Mouse (Mus musculus) MEL (cell line): ENCODE measurements at regions not wholly inside any gene's neighbourhood (a gene's known extent, or its start where the extent isn't known, plus 50 kb on each side); places are given as distances from the start of the nearest gene placed in this dataset.

Experiments
- DNase-seq: peaks from one replicate; pipeline ENCODE4 v3.0.0; 2011; ENCODE audit warnings: low read depth, low spot score
- H3K27ac ChIP-seq: 2 replicates; pipeline ENCODE4 v1.5.1; 2012; ENCODE audit warnings: low read depth, mild to moderate bottlenecking, control low read depth, low read length, moderate library complexity; ENCODE audit not compliant: control insufficient read depth
- H3K27me3 ChIP-seq, 2 experiments: fragments of 150-350 bp in 1 of 2; sonication (generic) in 1 of 2; 2 replicates each; pipeline ENCODE4 v1.6.1; 2012; ENCODE audit warnings: low read length in 2 of 2, mild to moderate bottlenecking in 2 of 2, improper control_type of control experiment in 1 of 2, moderate library complexity in 1 of 2; ENCODE audit not compliant: insufficient read depth in 2 of 2, control insufficient read depth in 1 of 2
- H3K36me3 ChIP-seq, 2 experiments: 2 replicates each; pipeline ENCODE4 v1.6.1; 2012 to 2014; ENCODE audit warnings: low read length in 2 of 2, improper control_type of control experiment in 1 of 2, inconsistent platforms in 1 of 2, mild to moderate bottlenecking in 1 of 2; ENCODE audit not compliant: insufficient read depth in 2 of 2, control insufficient read depth in 1 of 2
- H3K4me1 ChIP-seq, 2 experiments: fragments of 150-350 bp in 1 of 2; sonication (generic) in 1 of 2; 2 replicates each; pipeline ENCODE4 v1.6.1; 2012; ENCODE audit warnings: low read length in 2 of 2, improper control_type of control experiment in 1 of 2, mild to moderate bottlenecking in 1 of 2; ENCODE audit not compliant: insufficient read depth in 2 of 2, control insufficient read depth in 1 of 2
- H3K4me3 ChIP-seq, 2 experiments: fragments of 150-350 bp in 1 of 2; sonication (generic) in 1 of 2; 2 replicates each; pipeline ENCODE4 v1.5.1; 2012; ENCODE audit warnings: low read depth in 2 of 2, low read length in 2 of 2, mild to moderate bottlenecking in 2 of 2, moderate library complexity in 2 of 2, control low read depth in 1 of 2, improper control_type of control experiment in 1 of 2; ENCODE audit not compliant: control insufficient read depth in 1 of 2, insufficient read depth in 1 of 2
- H3K79me2 ChIP-seq: 2 replicates; pipeline ENCODE4 v1.6.1; 2012; ENCODE audit warnings: mild to moderate bottlenecking, low read length, moderate library complexity; ENCODE audit not compliant: control insufficient read depth, poor library complexity, insufficient read depth
- H3K9ac ChIP-seq: 2 replicates; pipeline ENCODE4 v1.6.1; 2012; ENCODE audit warnings: low read depth, mild to moderate bottlenecking, control low read depth, low read length, moderate library complexity; ENCODE audit not compliant: control insufficient read depth, poor library complexity, severe bottlenecking
- H3K9me3 ChIP-seq: fragments of 150-350 bp; sonication (generic); replicated peaks from 2 replicates; pipeline ENCODE4 v1.6.1; 2012; ENCODE audit warnings: mild to moderate bottlenecking, low read length, improper control_type of control experiment, moderate library complexity; ENCODE audit not compliant: insufficient read depth
- BHLHE40 ChIP-seq: IDR thresholded peaks from 2 replicates; pipeline ENCODE4 v1.6.1; 2012; ENCODE audit warnings: low read depth, mild to moderate bottlenecking, inconsistent platforms, low read length, improper control_type of control experiment, borderline replicate concordance
- CHD1 ChIP-seq: IDR thresholded peaks from 2 replicates; pipeline ENCODE4 v1.6.1; 2012; ENCODE audit warnings: low read depth, mild to moderate bottlenecking, inconsistent platforms, low read length, improper control_type of control experiment
- CHD2 ChIP-seq: IDR thresholded peaks from 2 replicates; pipeline ENCODE4 v1.6.1; 2011; ENCODE audit warnings: low read length, improper control_type of control experiment
- CTCF ChIP-seq, 3 experiments: IDR thresholded peaks in 2 of 3; conservative IDR thresholded peaks in 1 of 3; 2 replicates each; pipeline ENCODE4 v1.5.1; 2011 to 2012; ENCODE audit warnings: low read length in 3 of 3, low read depth in 2 of 3, mild to moderate bottlenecking in 2 of 3, improper control_type of control experiment in 1 of 3, inconsistent platforms in 1 of 3, mixed read lengths in 1 of 3, moderate library complexity in 1 of 3; ENCODE audit not compliant: control insufficient read depth in 1 of 3, insufficient read depth in 1 of 3, poor library complexity in 1 of 3, severe bottlenecking in 1 of 3
- E2F4 ChIP-seq: IDR thresholded peaks from 2 replicates; pipeline ENCODE4 v1.6.1; 2011; ENCODE audit warnings: low read depth, low read length, improper control_type of control experiment, borderline replicate concordance
- ETS1 ChIP-seq: IDR thresholded peaks from 2 replicates; pipeline ENCODE4 v1.6.1; 2012; ENCODE audit warnings: low read depth, mild to moderate bottlenecking, inconsistent platforms, low read length, improper control_type of control experiment, moderate library complexity
- GABPA ChIP-seq: IDR thresholded peaks from 2 replicates; pipeline ENCODE4 v1.6.1; 2012; ENCODE audit warnings: low read depth, mild to moderate bottlenecking, inconsistent platforms, low read length, improper control_type of control experiment, moderate library complexity
- GATA1 ChIP-seq: IDR thresholded peaks from 2 replicates; pipeline ENCODE4 v1.6.1; 2011; ENCODE audit warnings: low read depth, low read length, improper control_type of control experiment
- JUND ChIP-seq: IDR thresholded peaks from 2 replicates; pipeline ENCODE4 v1.6.1; 2011; ENCODE audit warnings: low read depth, mild to moderate bottlenecking, improper control_type of control experiment, low read length
- MAX ChIP-seq: IDR thresholded peaks from 2 replicates; pipeline ENCODE4 v1.6.1; 2011; ENCODE audit warnings: low read length, improper control_type of control experiment
- MEF2A ChIP-seq: IDR thresholded peaks from 2 replicates; pipeline ENCODE4 v1.6.1; 2014; ENCODE audit warnings: low read depth, mild to moderate bottlenecking, inconsistent platforms, low read length, improper control_type of control experiment; ENCODE audit not compliant: poor library complexity, insufficient replicate concordance, severe bottlenecking; ENCODE audit errors: extremely low read depth
- MXI1 ChIP-seq: IDR thresholded peaks from 2 replicates; pipeline ENCODE4 v1.6.1; 2011; ENCODE audit warnings: mild to moderate bottlenecking, low read depth, low read length, improper control_type of control experiment
- MYC ChIP-seq: IDR thresholded peaks from 2 replicates; pipeline ENCODE4 v1.6.1; 2011; ENCODE audit warnings: low read depth, mild to moderate bottlenecking, low read length, improper control_type of control experiment, moderate library complexity
- NELFE ChIP-seq: IDR thresholded peaks from 2 replicates; pipeline ENCODE4 v1.6.1; 2011; ENCODE audit warnings: low read depth, low read length, improper control_type of control experiment
- NRF1 ChIP-seq: IDR thresholded peaks from 2 replicates; pipeline ENCODE4 v1.6.1; 2014; ENCODE audit warnings: low read depth, mild to moderate bottlenecking, inconsistent platforms, low read length, improper control_type of control experiment, moderate library complexity; ENCODE audit not compliant: poor library complexity, insufficient read depth, severe bottlenecking
- POLR2A ChIP-seq, 2 experiments: IDR thresholded peaks; 2 replicates each; pipeline ENCODE4 v1.6.1; 2011 to 2012; ENCODE audit warnings: low read length in 2 of 2, mild to moderate bottlenecking in 2 of 2, control low read depth in 1 of 2, improper control_type of control experiment in 1 of 2, low read depth in 1 of 2, moderate library complexity in 1 of 2; ENCODE audit not compliant: control insufficient read depth in 1 of 2, insufficient read depth in 1 of 2, poor library complexity in 1 of 2
- POLR2AphosphoS2 ChIP-seq: IDR thresholded peaks from 2 replicates; pipeline ENCODE4 v1.6.1; 2011; ENCODE audit warnings: low read length, improper control_type of control experiment
- POLR2AphosphoS5 ChIP-seq: IDR thresholded peaks from 2 replicates; pipeline ENCODE4 v1.6.1; 2012; ENCODE audit warnings: low read depth, borderline replicate concordance, mild to moderate bottlenecking, inconsistent platforms, low read length, moderate library complexity, mixed read lengths
- RAD21 ChIP-seq: IDR thresholded peaks from 2 replicates; pipeline ENCODE4 v1.6.1; 2011; ENCODE audit warnings: mild to moderate bottlenecking, low read depth, low read length, improper control_type of control experiment
- RCOR1 ChIP-seq: IDR thresholded peaks from 2 replicates; pipeline ENCODE4 v1.6.1; 2012; ENCODE audit warnings: low read depth, mild to moderate bottlenecking, inconsistent platforms, low read length, improper control_type of control experiment
- TAL1 ChIP-seq: IDR thresholded peaks from 2 replicates; pipeline ENCODE4 v1.6.1; 2012; ENCODE audit warnings: mild to moderate bottlenecking, inconsistent platforms, low read length, moderate library complexity, mixed read lengths
- TBP ChIP-seq: IDR thresholded peaks from 2 replicates; pipeline ENCODE4 v1.8.0; 2011; ENCODE audit warnings: low read depth, low read length, improper control_type of control experiment
- TCF12 ChIP-seq: IDR thresholded peaks from 2 replicates; pipeline ENCODE4 v1.6.1; 2014; ENCODE audit warnings: low read depth, mild to moderate bottlenecking, inconsistent platforms, low read length, improper control_type of control experiment, moderate library complexity
- UBTF ChIP-seq: IDR thresholded peaks from 2 replicates; pipeline ENCODE4 v1.6.1; 2012; ENCODE audit warnings: low read depth, mild to moderate bottlenecking, inconsistent platforms, low read length, improper control_type of control experiment, moderate library complexity, borderline replicate concordance; ENCODE audit not compliant: insufficient read depth
- USF1 ChIP-seq: IDR thresholded peaks from 2 replicates; pipeline ENCODE4 v1.6.1; 2014; ENCODE audit warnings: low read depth, mild to moderate bottlenecking, inconsistent platforms, low read length, improper control_type of control experiment, moderate library complexity
- USF2 ChIP-seq, 2 experiments: IDR thresholded peaks; 2 replicates each; pipeline ENCODE4 v1.6.1; 2011 to 2012; ENCODE audit warnings: improper control_type of control experiment in 2 of 2, low read length in 2 of 2, borderline replicate concordance in 1 of 2, inconsistent platforms in 1 of 2, low read depth in 1 of 2, mild to moderate bottlenecking in 1 of 2; ENCODE audit not compliant: insufficient read depth in 1 of 2
- ZC3H11A ChIP-seq: IDR thresholded peaks from 2 replicates; pipeline ENCODE4 v1.6.1; 2012; ENCODE audit warnings: low read depth, mild to moderate bottlenecking, inconsistent platforms, low read length, improper control_type of control experiment
- ZKSCAN1 ChIP-seq: IDR thresholded peaks from 2 replicates; pipeline ENCODE4 v1.6.1; 2012; ENCODE audit warnings: low read depth, mild to moderate bottlenecking, inconsistent platforms, low read length, improper control_type of control experiment, moderate library complexity
- ZNF384 ChIP-seq: IDR thresholded peaks from 2 replicates; pipeline ENCODE4 v1.6.1; 2012; ENCODE audit warnings: low read depth, mild to moderate bottlenecking, inconsistent platforms, low read length, improper control_type of control experiment

DNA sequence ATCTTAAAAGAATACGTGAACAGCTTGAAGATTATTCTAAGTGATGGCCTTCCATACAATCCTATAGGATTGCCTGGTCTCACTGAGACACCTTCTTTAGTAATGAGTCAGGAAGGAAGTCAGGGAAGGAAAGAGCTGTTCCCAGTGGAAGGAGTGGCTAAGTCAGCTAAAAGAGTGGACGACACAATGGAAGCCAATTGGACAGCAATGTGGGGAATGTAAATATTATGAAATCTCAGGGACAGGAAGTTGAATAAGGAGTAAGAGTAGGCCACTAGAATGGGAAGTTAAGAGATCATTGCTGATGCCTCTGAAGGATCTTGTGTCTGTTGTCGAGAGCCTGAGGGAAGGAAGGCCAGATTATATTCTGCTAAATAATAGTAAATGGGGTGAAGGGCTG lies 258.9 kb downstream of the Btg1 start:
- H3K4me1 ChIP-seq = no peaks in the 10 kb centered on the region
- H3K27ac ChIP-seq = no peak overlapping the region
- no peak overlapping the region for H3K4me3 ChIP-seq
- DNase-seq = no peak
- no peak overlapping the region for H3K9ac ChIP-seq
- H3K79me2 ChIP-seq = no peaks in the 10 kb centered on the region
- H3K9me3 ChIP-seq = no peaks in the 10 kb centered on the region
- TF ChIP-seq ZNF384 = no peak
- no peak for TF ChIP-seq USF1
- TF ChIP-seq CTCF (IDR thresholded peaks at IDR 0.05 in 2 of 3, conservative IDR thresholded peaks at IDR 0.05 in 1 of 3; ENCODE audit: control insufficient read depth in 1 of 3, insufficient read depth in 1 of 3, low read depth in 2 of 3, low read length in 3 of 3, poor library complexity in 1 of 3, severe bottlenecking in 1 of 3) = no peak
- TF ChIP-seq ETS1 = no peak
- no peak for TF ChIP-seq TCF12
- no peak for TF ChIP-seq ZKSCAN1
- no peak for TF ChIP-seq MEF2A
- no peak for TF ChIP-seq USF2 (IDR thresholded peaks at IDR 0.05; ENCODE audit: borderline replicate concordance in 1 of 2, insufficient read depth in 1 of 2, low read depth in 1 of 2, low read length in 2 of 2)
- no peak for TF ChIP-seq TAL1
- no peak for TF ChIP-seq NRF1
- no peak for TF ChIP-seq JUND
- no peak for TF ChIP-seq MAX
- TF ChIP-seq NELFE = no peak
- TF ChIP-seq MXI1 = no peak
- no peak for TF ChIP-seq GATA1
- no peak for TF ChIP-seq CHD1
- TF ChIP-seq UBTF = no peak
- TF ChIP-seq ZC3H11A = no peak
- TF ChIP-seq RCOR1 = no peak
- no peak for TF ChIP-seq POLR2AphosphoS5
- H3K36me3 ChIP-seq = no peaks in the 10 kb centered on the region
- no peaks in the 10 kb centered on the region for H3K27me3 ChIP-seq

- no peaks in the 10 kb centered on the region for H3K9me3 ChIP-seq
- H3K9ac ChIP-seq = no peak overlapping the region
- TF ChIP-seq CHD1 = no peak
- TF ChIP-seq POLR2AphosphoS5 = no peak
- TF ChIP-seq NRF1 = no peak
- no peak for TF ChIP-seq RCOR1
- no peak for TF ChIP-seq POLR2A (IDR thresholded peaks at IDR 0.05; ENCODE audit: control insufficient read depth in 1 of 2, insufficient read depth in 1 of 2, low read depth in 1 of 2, low read length in 2 of 2, poor library complexity in 1 of 2)
- TF ChIP-seq MAX = no peak
- TF ChIP-seq CTCF (IDR thresholded peaks at IDR 0.05 in 2 of 3, conservative IDR thresholded peaks at IDR 0.05 in 1 of 3; ENCODE audit: control insufficient read depth in 1 of 3, insufficient read depth in 1 of 3, low read depth in 2 of 3, low read length in 3 of 3, poor library complexity in 1 of 3, severe bottlenecking in 1 of 3) = no peak
- no peak for TF ChIP-seq GABPA
- TF ChIP-seq RAD21 = no peak
- no peak for TF ChIP-seq MEF2A
- TF ChIP-seq ZNF384 = no peak
- no peak for TF ChIP-seq JUND
- no peak for TF ChIP-seq E2F4
- TF ChIP-seq BHLHE40 = no peak
- no peak for TF ChIP-seq TBP
- TF ChIP-seq UBTF = no peak
- no peak for TF ChIP-seq MYC
- no peak for TF ChIP-seq POLR2AphosphoS2
- TF ChIP-seq CHD2 = no peak
- H3K4me3 ChIP-seq = no peak overlapping the region
- no peaks in the 10 kb centered on the region for H3K36me3 ChIP-seq
- no peaks in the 10 kb centered on the region for H3K79me2 ChIP-seq
- no peak for DNase-seq
- no peak overlapping the region for H3K27ac ChIP-seq
- H3K27me3 ChIP-seq = no peaks in the 10 kb centered on the region
- no peaks in the 10 kb centered on the region for H3K4me1 ChIP-seq
Observed at GRCm38 (mm10) chr10:96879425-96879824, 262.6 kb downstream of the Btg1 start.
